In the genomic region with DNA sequence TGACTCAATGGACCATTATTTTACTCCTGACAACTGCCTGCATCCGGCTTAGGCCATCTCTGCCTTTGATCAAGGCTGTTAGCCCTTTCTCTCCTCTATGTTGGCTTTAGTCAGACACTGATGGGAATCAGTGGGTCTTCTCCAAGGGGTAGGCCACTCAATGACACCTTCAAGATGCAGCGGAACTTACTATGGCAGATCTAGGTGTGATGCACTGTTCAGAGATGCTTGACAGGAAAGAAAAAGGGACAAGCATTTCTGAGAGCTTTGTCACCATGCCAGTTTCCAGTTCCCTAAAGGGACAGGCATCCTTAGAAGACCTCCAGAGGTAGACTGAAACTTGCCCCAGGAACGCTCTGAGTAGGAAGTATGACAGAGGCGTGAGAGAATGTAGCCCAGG, we compare ENCODE assay signal across 20 mouse cellular contexts.
DNase-seq lines count a peak whose midpoint lies in the region; ATAC-seq lines count a peak whose summit lies in the region.
"Had no signal": no experiment of that assay in that cellular context is flagged by ENCODE, and none has a peak within 500 bp of the region (broad histone marks: within the 10 kb centered on the region; RNA-seq: fewer than 3 reads in every experiment).

No protein-coding gene starts in this region.

- H3K4me1 ChIP-seq in midbrain, embryonic 11.5 days (ENCODE audit: control insufficient read depth, insufficient read depth, low read length) = no peaks in the 10 kb centered on the region
- H3K4me1 ChIP-seq in midbrain, embryonic 16.5 days (ENCODE audit: control insufficient read depth, insufficient read depth, low read length) = no peaks in the 10 kb centered on the region; the same call in 1 of the 2 replicates
- H3K4me1 ChIP-seq: embryonic facial prominence, embryonic 10.5 days; embryonic facial prominence, embryonic 12.5 days; forebrain, embryonic 13.5 days; forebrain, embryonic 15.5 days had no signal

- no peak overlapping the region for H3K4me3 ChIP-seq in midbrain, embryonic 11.5 days (ENCODE audit: low read depth, low read length)
- H3K4me3 ChIP-seq in midbrain, embryonic 16.5 days (ENCODE audit: low read depth, low read length) = no peak overlapping the region
- H3K4me3 ChIP-seq: embryonic facial prominence, embryonic 10.5 days; embryonic facial prominence, embryonic 12.5 days; forebrain, embryonic 13.5 days; forebrain, embryonic 15.5 days had no signal

- H3K27me3 ChIP-seq in midbrain, embryonic 11.5 days (ENCODE audit: control insufficient read depth, insufficient read depth, low read length) = no peaks in the 10 kb centered on the region
- no peaks in the 10 kb centered on the region for H3K27me3 ChIP-seq in midbrain, embryonic 16.5 days (ENCODE audit: control insufficient read depth, insufficient read depth, low read depth, low read length)
- H3K27me3 ChIP-seq: CH12.LX; embryonic facial prominence, embryonic 12.5 days; forebrain, embryonic 13.5 days; forebrain, embryonic 15.5 days had no signal

- 94% methylated on average over 4 of the region's 4 CpGs for WGBS in midbrain, embryonic 11.5 days
- 84% methylated on average over 4 of the region's 4 CpGs for WGBS in midbrain, embryonic 16.5 days

- H3K9me3 ChIP-seq in midbrain, embryonic 11.5 days (ENCODE audit: control insufficient read depth, low read length) = no peaks in the 10 kb centered on the region
- H3K9me3 ChIP-seq in midbrain, embryonic 16.5 days (replicated peaks; ENCODE audit: control insufficient read depth, low read length, poor library complexity, severe bottlenecking) = no peaks in the 10 kb centered on the region
- H3K9me3 ChIP-seq: embryonic facial prominence, embryonic 10.5 days; embryonic facial prominence, embryonic 12.5 days; forebrain, embryonic 13.5 days; forebrain, embryonic 15.5 days had no signal

- no peaks in the 10 kb centered on the region for H3K36me3 ChIP-seq in midbrain, embryonic 11.5 days (ENCODE audit: control insufficient read depth, insufficient read depth, low read length)
- H3K36me3 ChIP-seq in midbrain, embryonic 16.5 days (ENCODE audit: control insufficient read depth, insufficient read depth, low read length) = no peaks in the 10 kb centered on the region
- H3K36me3 ChIP-seq: embryonic facial prominence, embryonic 10.5 days; embryonic facial prominence, embryonic 12.5 days; forebrain, embryonic 15.5 days; G1E had no signal

- peak; percentile 26 to 75 for DNase-seq in adrenal gland, adult (ENCODE audit: inconsistent age in 2 of 2, low spot score in 1 of 2)
- no peak for DNase-seq in adrenal gland, postnatal 10 days
- DNase-seq in adrenal gland, postnatal 36 days = peak; percentile 11 to 20
- no peak for DNase-seq in adrenal gland, postnatal 4 days (ENCODE audit: low spot score in 2 of 2)
- DNase-seq in midbrain, embryonic 11.5 days (ENCODE audit: low spot score, missing footprints) = peak; percentile 39
- DNase-seq: adrenal gland, adult 8-10 months; B cell, adult 2 months; cerebellum, adult 11-12 months; cerebellum, adult 2 months; forebrain, postnatal 0 days had no signal

- no peak for ATAC-seq in midbrain, embryonic 11.5 days (ENCODE audit: low FRiP score)
- ATAC-seq in midbrain, embryonic 16.5 days = no peak
- ATAC-seq: activated CD4-positive, CD25-positive, alpha-beta regulatory T cell, adult 4 months; CD4-positive, CD25-positive, alpha-beta regulatory T cell, adult 4 months; forebrain, embryonic 13.5 days; forebrain, embryonic 15.5 days; forebrain, postnatal 0 days; Patski had no signal

- no peak overlapping the region for H3K4me2 ChIP-seq in midbrain, embryonic 11.5 days
- no peak overlapping the region for H3K4me2 ChIP-seq in midbrain, embryonic 16.5 days (ENCODE audit: low read length)
- H3K4me2 ChIP-seq: embryonic facial prominence, embryonic 12.5 days; forebrain, embryonic 13.5 days; forebrain, embryonic 15.5 days had no signal

- no peak overlapping the region for H3K27ac ChIP-seq in midbrain, embryonic 11.5 days (ENCODE audit: low read depth, low read length)
- no peak overlapping the region for H3K27ac ChIP-seq in midbrain, embryonic 16.5 days (ENCODE audit: low read length)
- H3K27ac ChIP-seq: embryonic facial prominence, embryonic 10.5 days; embryonic facial prominence, embryonic 12.5 days; forebrain, embryonic 13.5 days; forebrain, embryonic 15.5 days had no signal

- no peak overlapping the region for H3K9ac ChIP-seq in midbrain, embryonic 11.5 days (ENCODE audit: low read length)
- no peak overlapping the region for H3K9ac ChIP-seq in midbrain, embryonic 16.5 days (ENCODE audit: low read depth, low read length)
- H3K9ac ChIP-seq: embryonic facial prominence, embryonic 12.5 days; forebrain, embryonic 13.5 days; forebrain, embryonic 15.5 days; forebrain, postnatal 0 days had no signal

Comparison
In these comparisons a context has a peak if more than half of its experiments do, and no peak if none do; other contexts are left out.
1. DNase-seq: peak in adrenal gland, adult (2 of 2), adrenal gland, postnatal 36 days (2 of 2) and midbrain, embryonic 11.5 days (single experiment); none in adrenal gland, postnatal 10 days (single experiment) and adrenal gland, postnatal 4 days (0 of 2).